Mouse (Mus musculus) forebrain, embryonic 14.5 days (tissue): Measurements from ENCODE around the gene Ncan. TPM values are rescaled to one million over a fixed set of nuclear protein-coding genes. Genes with fewer than 3 reads are reported as not detected.

Source experiments
- microRNA-seq: library from miRNA; unstranded; fragments of <30 nt; microRNA quantifications from one replicate; pipeline ENCODE4, GENCODE M21; 2016
- polyA plus RNA-seq: library from polyadenylated mRNA; unstranded; fragments of >200 nt; fragmentation: Nextera tagmentation; extraction: Ambion mirVana; gene quantifications from 2 replicates; pipeline ENCODE4 v1.2.1, GENCODE M21; 2014

Gene Ncan
- polyA plus RNA-seq, 1 experiment from 2014 or later = 75.4 TPM

Small RNAs within 50 kb of the gene (microRNA-seq; reads per million reads assigned to microRNA genes)
- gene Mir7066 = 3.6 reads per million, percentile 20 among the genes with 10 or more reads in this experiment

Other genes with a start within 250 kb of the Ncan start
- 2.0 and 2.6 TPM in 2 replicates for gene Cilp2, start 233.2 kb downstream of the Ncan start, polyA plus RNA-seq
- gene Tssk6, start 218.7 kb downstream of the Ncan start, polyA plus RNA-seq = 2.5 and 3.1 TPM in 2 replicates
- gene Ndufa13, start 218.3 kb downstream of the Ncan start, polyA plus RNA-seq = 180 and 216 TPM in 2 replicates
- 9.9 and 10.0 TPM in 2 replicates for gene Yjefn3, start 218.2 kb downstream of the Ncan start, polyA plus RNA-seq
- gene Gatad2a, start 124.5 kb downstream of the Ncan start, polyA plus RNA-seq = 28.8 and 30.5 TPM in 2 replicates
- gene Mau2, start 78.1 kb downstream of the Ncan start, polyA plus RNA-seq = 67.4 and 78.1 TPM in 2 replicates
- gene Sugp1, start 78.1 kb downstream of the Ncan start, polyA plus RNA-seq = 43.5 and 45.5 TPM in 2 replicates
- gene Tm6sf2, start 47.9 kb downstream of the Ncan start, polyA plus RNA-seq = 0.11 and 0.73 TPM in 2 replicates
- 0.19 and 0.28 TPM in 2 replicates for gene Hapln4, start 37.4 kb downstream of the Ncan start, polyA plus RNA-seq
- gene Nr2c2ap, start 10.5 kb upstream of the Ncan start, polyA plus RNA-seq = 41.4 and 46.0 TPM in 2 replicates
- 8.7 and 9.2 TPM in 2 replicates for gene Rfxank, start 18.3 kb upstream of the Ncan start, polyA plus RNA-seq
- gene Borcs8, start 18.6 kb upstream of the Ncan start, polyA plus RNA-seq = 66.2 and 76.7 TPM in 2 replicates
- gene Mef2b, start 18.8 kb upstream of the Ncan start, polyA plus RNA-seq = 0.30 and 0.77 TPM in 2 replicates
- 36.7 and 40.8 TPM in 2 replicates for gene Tmem161a, start 51.5 kb upstream of the Ncan start, polyA plus RNA-seq
- 2.3 and 3.3 TPM in 2 replicates for gene Slc25a42, start 91.4 kb upstream of the Ncan start, polyA plus RNA-seq
- 55.6 and 71.5 TPM in 2 replicates for gene Sugp2, start 113.4 kb upstream of the Ncan start, polyA plus RNA-seq
- gene Armc6, start 113.6 kb upstream of the Ncan start, polyA plus RNA-seq = 79.2 and 96.7 TPM in 2 replicates
- gene Homer3, start 162.0 kb upstream of the Ncan start, polyA plus RNA-seq = 31.5 and 42.8 TPM in 2 replicates
- gene Ddx49, start 181.6 kb upstream of the Ncan start, polyA plus RNA-seq = 51.5 and 52.3 TPM in 2 replicates
- gene Cope, start 181.6 kb upstream of the Ncan start, polyA plus RNA-seq = 305 and 332 TPM in 2 replicates
- gene Cers1, start 194.9 kb upstream of the Ncan start, polyA plus RNA-seq = 20.8 and 27.6 TPM in 2 replicates
- gene Gdf1, start 208.9 kb upstream of the Ncan start, polyA plus RNA-seq = 2.1 and 4.2 TPM in 2 replicates
- gene Upf1, start 232.4 kb upstream of the Ncan start, polyA plus RNA-seq = 11.8 and 14.0 TPM in 2 replicates